Mouse (Mus musculus) limb, embryonic 15.5 days (tissue): ENCODE data around the gene Arhgef25. TPM values are rescaled to one million over a fixed set of nuclear protein-coding genes. Genes with fewer than 3 reads are reported as not detected.
"Not testable (repeated sequence)": the region's sequence is repeated elsewhere in the genome, so short reads cannot be mapped to it uniquely, and the experiment has no call there.

Source experiments
- ATAC-seq: fragments of 200-750 bp; cut with Nextera tagmentation; 2 replicates; pipeline ENCODE4 v1.8.0; 2017; ENCODE audit warnings: low read depth, moderate TSS enrichment; ENCODE audit not compliant: insufficient number of reproducible peaks, low FRiP score, low TSS enrichment
- H3K27ac ChIP-seq: fragments of 300-500 bp; sonication (generic); 2 replicates; pipeline ENCODE4 v1.5.1; 2015; ENCODE audit warnings: moderate library complexity, mild to moderate bottlenecking, inconsistent platforms
- H3K27me3 ChIP-seq: fragments of 300-500 bp; sonication (generic); 2 replicates; pipeline ENCODE4 v1.6.1; 2015; ENCODE audit warnings: inconsistent platforms
- H3K36me3 ChIP-seq: fragments of 300-500 bp; sonication (generic); 2 replicates; pipeline ENCODE4 v1.6.1; 2015; ENCODE audit warnings: inconsistent platforms
- H3K4me1 ChIP-seq: fragments of 300-500 bp; sonication (generic); 2 replicates; pipeline ENCODE4 v1.6.1; 2015; ENCODE audit warnings: inconsistent platforms
- H3K4me2 ChIP-seq: fragments of 300-500 bp; sonication (generic); 2 replicates; pipeline ENCODE4 v1.6.1; 2015; ENCODE audit warnings: mild to moderate bottlenecking, inconsistent platforms
- H3K4me3 ChIP-seq: fragments of 300-500 bp; sonication (generic); 2 replicates; pipeline ENCODE4 v1.5.1; 2015; ENCODE audit warnings: mild to moderate bottlenecking, inconsistent platforms
- H3K9ac ChIP-seq: fragments of 300-500 bp; sonication (generic); 2 replicates; pipeline ENCODE4 v1.6.1; 2015; ENCODE audit warnings: inconsistent platforms
- H3K9me3 ChIP-seq: fragments of 300-500 bp; sonication (generic); 2 replicates; pipeline ENCODE4 v1.6.1; 2016; ENCODE audit warnings: inconsistent platforms
- WGBS: fragments of 180-500 bp; shearing (Covaris S2); methylation state at CpG from one replicate; pipeline ENCODE4 v1.1.7; 2015; 5-methylcytosine and 5-hydroxymethylcytosine counted together
- polyA plus RNA-seq: library from polyadenylated mRNA; unstranded; fragments of >200 nt; fragmentation: Nextera tagmentation; extraction: Ambion mirVana; gene quantifications from 2 replicates; pipeline ENCODE4 v1.2.1, GENCODE M21; 2015

Gene Arhgef25
- polyA plus RNA-seq, 1 experiment from 2014 or later, result 118 TPM

GRCm38 (mm10) chr10:127160081-127160480 lies 29.8 kb downstream of the Arhgef25 start:
- WGBS, result 74% methylated on average over 9 of the region's 9 CpGs
- no peak for ATAC-seq
- Histone ChIP-seq H3K27ac (no peak overlapping the region), H3K4me2 (no peak overlapping the region), H3K36me3 (no peaks in the 10 kb centered on the region), H3K4me3 (no peak overlapping the region), H3K4me1 (peaks cover 7% of the 10 kb centered on the region), H3K9ac (no peak overlapping the region), H3K27me3 (peaks cover 8% of the 10 kb centered on the region), H3K9me3 (no peaks in the 10 kb centered on the region)

- no peak overlapping the region for H3K4me2 ChIP-seq
- no peak overlapping the region for H3K9ac ChIP-seq
- no peaks in the 10 kb centered on the region for H3K4me1 ChIP-seq
- H3K27me3 ChIP-seq, result peaks cover 2% of the 10 kb centered on the region; the same call in 1 of the 2 replicates
- H3K27ac ChIP-seq, result no peak overlapping the region
- no peaks in the 10 kb centered on the region for H3K9me3 ChIP-seq
- WGBS, result 70% methylated on average over 3 of the region's 3 CpGs
- no peak for ATAC-seq
- H3K4me3 ChIP-seq, result no peak overlapping the region
- no peaks in the 10 kb centered on the region for H3K36me3 ChIP-seq
Measured at GRCm38 (mm10) chr10:127158471-127158870, 31.4 kb downstream of the Arhgef25 start.

DNA sequence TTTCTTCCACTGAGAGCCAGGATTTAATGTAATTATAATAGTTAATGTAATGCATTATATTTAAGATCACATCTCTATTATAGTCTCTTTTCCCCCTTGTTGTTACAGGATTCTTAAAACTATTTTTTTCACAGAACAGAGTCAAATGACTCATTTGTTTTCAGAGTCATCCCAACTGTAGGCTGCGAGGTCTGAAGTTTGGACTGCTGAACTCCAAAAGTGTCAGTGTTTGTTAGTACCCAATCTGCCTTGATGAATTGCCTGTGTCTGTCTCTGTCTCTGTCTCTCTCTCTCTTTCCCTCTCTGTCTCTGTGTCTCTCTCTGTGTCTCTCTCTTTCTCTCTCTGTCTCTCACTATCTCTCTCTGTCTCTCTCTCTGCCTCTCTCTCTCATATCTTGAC lies 33.4 kb downstream of the Arhgef25 start:
- H3K27me3 ChIP-seq, result no peaks in the 10 kb centered on the region
- H3K27ac ChIP-seq, result no peak overlapping the region
- H3K4me2 ChIP-seq, result no peak overlapping the region
- H3K4me1 ChIP-seq, result no peaks in the 10 kb centered on the region
- no peaks in the 10 kb centered on the region for H3K36me3 ChIP-seq
- ATAC-seq, result no peak
- 83% methylated on average over 1 of the region's 1 CpGs for WGBS
- H3K4me3 ChIP-seq, result no peak overlapping the region
- no peaks in the 10 kb centered on the region for H3K9me3 ChIP-seq
- H3K9ac ChIP-seq, result no peak overlapping the region

DNA sequence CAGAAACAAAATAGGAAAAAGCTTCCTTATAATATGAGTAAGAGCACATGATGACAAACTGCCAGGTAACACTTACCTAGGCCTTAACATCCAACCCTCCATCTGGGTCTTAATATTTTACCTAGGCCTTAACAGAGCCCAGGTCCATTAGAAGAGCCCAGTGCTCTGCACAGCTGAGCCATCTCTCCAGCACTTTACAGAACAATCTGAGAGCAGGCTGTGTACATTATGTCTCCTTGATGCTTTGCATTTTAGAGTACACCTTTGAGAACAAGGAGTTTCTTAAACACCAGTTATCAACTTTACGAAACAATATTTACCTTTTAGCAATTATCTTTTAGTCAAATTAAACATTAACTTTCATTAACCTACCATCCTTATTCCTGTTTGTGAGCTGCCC lies 33.8 kb downstream of the Arhgef25 start:
- no peak overlapping the region for H3K9ac ChIP-seq
- H3K4me2 ChIP-seq, result no peak overlapping the region
- ATAC-seq, result no peak
- no peak overlapping the region for H3K4me3 ChIP-seq
- H3K27ac ChIP-seq, result no peak overlapping the region
- H3K36me3 ChIP-seq, result no peaks in the 10 kb centered on the region
- no peaks in the 10 kb centered on the region for H3K4me1 ChIP-seq
- 94% methylated on average over 1 of the region's 1 CpGs for WGBS
- H3K9me3 ChIP-seq, result no peaks in the 10 kb centered on the region
- no peaks in the 10 kb centered on the region for H3K27me3 ChIP-seq

- no peaks in the 10 kb centered on the region for H3K36me3 ChIP-seq
- H3K4me2 ChIP-seq, result no peak overlapping the region
- no peak for ATAC-seq
- no peak overlapping the region for H3K27ac ChIP-seq
- H3K27me3 ChIP-seq, result 0 out of 2 replicates have a peak, but pooled peaks cover 3% of the 10 kb centered on the region
- H3K4me1 ChIP-seq, result no peaks in the 10 kb centered on the region
- H3K9me3 ChIP-seq, result no peaks in the 10 kb centered on the region
- 82% methylated on average over 5 of the region's 5 CpGs for WGBS
- no peak overlapping the region for H3K9ac ChIP-seq
- no peak overlapping the region for H3K4me3 ChIP-seq
Measured at GRCm38 (mm10) chr10:127154652-127155051, 35.2 kb downstream of the Arhgef25 start.

GRCm38 (mm10) chr10:127154241-127154640 lies 35.6 kb downstream of the Arhgef25 start:
- no peaks in the 10 kb centered on the region for H3K4me1 ChIP-seq
- 93% methylated on average over 2 of the region's 2 CpGs for WGBS
- no peak overlapping the region for H3K9ac ChIP-seq
- H3K27me3 ChIP-seq, result 0 out of 2 replicates have a peak, but pooled peaks cover 3% of the 10 kb centered on the region
- no peak overlapping the region for H3K4me2 ChIP-seq
- H3K4me3 ChIP-seq, result no peak overlapping the region
- no peaks in the 10 kb centered on the region for H3K36me3 ChIP-seq
- no peak overlapping the region for H3K27ac ChIP-seq
- ATAC-seq, result no peak
- H3K9me3 ChIP-seq, result no peaks in the 10 kb centered on the region

DNA sequence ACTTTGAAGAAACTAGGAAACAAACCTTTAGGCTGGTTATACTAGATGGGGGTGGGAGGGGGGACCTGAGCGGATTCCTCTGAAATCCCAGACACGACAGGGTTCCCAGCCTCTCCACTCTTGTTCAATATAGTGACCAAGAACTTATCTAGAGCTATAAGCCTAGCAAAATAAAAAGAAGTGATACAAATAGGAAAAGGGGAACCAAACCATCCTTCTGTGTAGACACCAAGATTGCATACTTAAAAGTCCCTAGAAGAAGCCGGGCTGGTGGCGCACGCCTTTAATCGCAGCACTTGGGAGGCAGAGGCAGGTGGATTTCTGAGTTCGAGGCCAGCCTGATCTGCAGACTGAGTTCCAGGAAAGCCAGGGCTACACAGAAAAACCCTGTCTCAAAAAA lies 36.6 kb downstream of the Arhgef25 start:
- no peak for ATAC-seq
- no peaks in the 10 kb centered on the region for H3K4me1 ChIP-seq
- H3K27me3 ChIP-seq, result 0 out of 2 replicates have a peak, but pooled peaks cover 3% of the 10 kb centered on the region
- no peak overlapping the region for H3K27ac ChIP-seq
- H3K36me3 ChIP-seq, result no peaks in the 10 kb centered on the region
- H3K9me3 ChIP-seq, result no peaks in the 10 kb centered on the region
- no peak overlapping the region for H3K4me3 ChIP-seq
- WGBS, result 95% methylated on average over 7 of the region's 7 CpGs
- no peak overlapping the region for H3K9ac ChIP-seq
- no peak overlapping the region for H3K4me2 ChIP-seq

GRCm38 (mm10) chr10:127152556-127152955 lies 37.3 kb downstream of the Arhgef25 start:
- H3K27ac ChIP-seq, H3K4me1 ChIP-seq, ATAC-seq, H3K9me3 ChIP-seq, H3K4me2 ChIP-seq, H3K4me3 ChIP-seq, H3K9ac ChIP-seq, H3K27me3 ChIP-seq, H3K36me3 ChIP-seq: not testable (repeated sequence)
- WGBS, result 88% methylated on average over 10 of the region's 10 CpGs

- H3K36me3 ChIP-seq, H3K4me1 ChIP-seq, H3K27me3 ChIP-seq, H3K27ac ChIP-seq, H3K9me3 ChIP-seq, ATAC-seq, H3K4me2 ChIP-seq, H3K4me3 ChIP-seq, H3K9ac ChIP-seq: not testable (repeated sequence)
- WGBS, result 90% methylated on average over 3 of the region's 3 CpGs
Measured at GRCm38 (mm10) chr10:127151233-127151632, 38.6 kb downstream of the Arhgef25 start.

- ATAC-seq, result no peak
- no peak overlapping the region for H3K4me2 ChIP-seq
- no peak overlapping the region for H3K27ac ChIP-seq
- 81% methylated on average over 4 of the region's 4 CpGs for WGBS
- no peaks in the 10 kb centered on the region for H3K36me3 ChIP-seq
- H3K9ac ChIP-seq, result no peak overlapping the region
- no peak overlapping the region for H3K4me3 ChIP-seq
- no peaks in the 10 kb centered on the region for H3K4me1 ChIP-seq
- no peaks in the 10 kb centered on the region for H3K9me3 ChIP-seq
- 0 out of 2 replicates have a peak, but pooled peaks cover 3% of the 10 kb centered on the region for H3K27me3 ChIP-seq
Measured at GRCm38 (mm10) chr10:127150471-127150872, 39.4 kb downstream of the Arhgef25 start.

DNA sequence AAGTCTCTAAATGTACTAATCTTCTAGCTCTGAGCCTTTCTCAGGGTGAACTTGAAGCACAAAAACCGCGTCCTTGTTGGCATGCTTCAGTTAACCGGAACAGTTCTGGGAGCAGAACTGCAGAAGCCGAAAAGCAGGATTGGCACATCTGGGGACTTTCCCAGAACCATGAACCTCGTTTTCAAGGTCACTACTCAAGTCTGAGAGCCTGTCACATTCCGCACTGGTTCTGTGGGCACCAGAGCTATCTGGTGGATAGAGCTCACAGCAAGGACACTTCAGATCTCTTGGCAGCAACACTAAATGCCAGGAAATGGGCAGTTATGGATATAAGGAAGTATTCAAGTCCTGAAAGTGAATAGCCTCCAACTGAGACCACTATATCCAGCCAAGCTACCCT lies 42.7 kb downstream of the Arhgef25 start:
- no peak for ATAC-seq
- WGBS, result 82% methylated on average over 6 of the region's 6 CpGs
- Histone ChIP-seq H3K9me3 (no peaks in the 10 kb centered on the region), H3K4me1 (no peaks in the 10 kb centered on the region), H3K27me3 (0 out of 2 replicates have a peak, but pooled peaks cover 3% of the 10 kb centered on the region), H3K27ac (no peak overlapping the region), H3K4me3 (no peak overlapping the region), H3K36me3 (no peaks in the 10 kb centered on the region), H3K4me2 (no peak overlapping the region), H3K9ac (no peak overlapping the region)

GRCm38 (mm10) chr10:127145303-127145702 lies 44.6 kb downstream of the Arhgef25 start:
- no peaks in the 10 kb centered on the region for H3K9me3 ChIP-seq
- 76% methylated on average over 5 of the region's 5 CpGs for WGBS
- H3K27ac ChIP-seq, result no peak overlapping the region
- H3K9ac ChIP-seq, result no peak overlapping the region
- ATAC-seq, result no peak
- no peak overlapping the region for H3K4me2 ChIP-seq
- H3K4me3 ChIP-seq, result no peak overlapping the region
- H3K27me3 ChIP-seq, result 0 out of 2 replicates have a peak, but pooled peaks cover 3% of the 10 kb centered on the region
- no peaks in the 10 kb centered on the region for H3K36me3 ChIP-seq
- no peaks in the 10 kb centered on the region for H3K4me1 ChIP-seq

DNA sequence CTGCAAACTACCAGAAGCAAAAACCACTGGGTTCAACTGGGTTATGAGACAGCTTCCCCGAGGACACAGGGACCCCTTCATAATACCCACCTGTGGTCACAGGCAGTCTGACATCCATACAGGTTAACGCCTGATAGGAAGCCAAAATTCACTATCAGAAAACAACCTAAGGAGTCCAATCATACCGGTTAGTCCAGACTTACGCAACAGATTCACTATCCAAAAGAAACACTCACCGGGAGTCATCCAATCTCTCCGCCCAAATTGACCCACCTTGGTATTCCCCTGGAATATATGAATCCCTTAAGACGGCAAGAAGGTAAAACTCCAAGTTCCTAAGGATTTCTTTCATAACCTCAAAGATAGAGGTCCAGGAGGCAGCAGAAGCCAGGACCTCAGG lies 45.3 kb downstream of the Arhgef25 start:
- no peak overlapping the region for H3K4me2 ChIP-seq
- WGBS, result 77% methylated on average over 7 of the region's 7 CpGs

More for the DNA sequence above, 45.3 kb downstream of the Arhgef25 start:
- no peaks in the 10 kb centered on the region for H3K9me3 ChIP-seq
- H3K9ac ChIP-seq, result no peak overlapping the region
- H3K4me3 ChIP-seq, result no peak overlapping the region
- no peaks in the 10 kb centered on the region for H3K4me1 ChIP-seq
- H3K36me3 ChIP-seq, result no peaks in the 10 kb centered on the region
- H3K27ac ChIP-seq, result no peak overlapping the region
- no peak for ATAC-seq
- no peaks in the 10 kb centered on the region for H3K27me3 ChIP-seq
